Mouse (Mus musculus) kidney, adult 2 months (tissue): ENCODE measurements around the gene Atp5f1. TPM values are rescaled to one million over a fixed set of nuclear protein-coding genes. Genes with fewer than 3 reads are reported as not detected.
"Not testable (repeated sequence)": the region's sequence is repeated elsewhere in the genome, so short reads cannot be mapped to it uniquely, and the experiment has no call there.

Source experiments
- DNase-seq: peaks from one replicate; pipeline ENCODE4 v3.0.0; 2021
- H3K27ac ChIP-seq: fragments of 200-500 bp; 2 replicates; pipeline ENCODE4 v1.5.1; 2012; ENCODE audit warnings: low read depth, low read length, control low read depth, inconsistent platforms; ENCODE audit not compliant: insufficient read depth
- H3K27me3 ChIP-seq: fragments of 200-500 bp; replicated peaks from 2 replicates; pipeline ENCODE4 v1.6.1; 2012; ENCODE audit warnings: mild to moderate bottlenecking, moderate library complexity, low read length, inconsistent platforms; ENCODE audit not compliant: control insufficient read depth, insufficient read depth
- H3K36me3 ChIP-seq: fragments of 200-500 bp; 2 replicates; pipeline ENCODE4 v1.6.1; 2012; ENCODE audit warnings: mild to moderate bottlenecking, moderate library complexity, low read length, inconsistent platforms; ENCODE audit not compliant: control insufficient read depth, insufficient read depth
- H3K4me1 ChIP-seq: fragments of 200-500 bp; 2 replicates; pipeline ENCODE4 v1.6.1; 2011; ENCODE audit warnings: low read length; ENCODE audit not compliant: control insufficient read depth, insufficient read depth
- H3K4me3 ChIP-seq: fragments of 200-500 bp; 2 replicates; pipeline ENCODE4 v1.5.1; 2011; ENCODE audit warnings: mild to moderate bottlenecking, low read depth, low read length, control low read depth; ENCODE audit not compliant: insufficient read depth
- CTCF ChIP-seq: fragments of 200-500 bp; conservative IDR thresholded peaks from 2 replicates; pipeline ENCODE4 v1.5.1; 2011; ENCODE audit warnings: low read depth, mild to moderate bottlenecking, control low read depth, low read length, moderate library complexity, mixed read lengths; ENCODE audit not compliant: insufficient read depth, insufficient read length
- POLR2A ChIP-seq: fragments of 200-500 bp; IDR thresholded peaks from one replicate; pipeline ENCODE4 v1.6.1; 2011; ENCODE audit warnings: low read depth, low read length, control low read depth
- WGBS: fragments of 180-500 bp; shearing (Covaris S2); methylation state at CpG from one replicate; pipeline ENCODE4 v1.1.7; 2018; 5-methylcytosine and 5-hydroxymethylcytosine counted together
- polyA plus RNA-seq: library from polyadenylated mRNA; depleted of rRNA; stranded (reverse); fragments of >200 nt; gene quantifications from 2 replicates; pipeline ENCODE4 v1.2.3, GENCODE M21; 2012

Gene Atp5f1
- polyA plus RNA-seq, 1 experiment = 327 TPM

DNA sequence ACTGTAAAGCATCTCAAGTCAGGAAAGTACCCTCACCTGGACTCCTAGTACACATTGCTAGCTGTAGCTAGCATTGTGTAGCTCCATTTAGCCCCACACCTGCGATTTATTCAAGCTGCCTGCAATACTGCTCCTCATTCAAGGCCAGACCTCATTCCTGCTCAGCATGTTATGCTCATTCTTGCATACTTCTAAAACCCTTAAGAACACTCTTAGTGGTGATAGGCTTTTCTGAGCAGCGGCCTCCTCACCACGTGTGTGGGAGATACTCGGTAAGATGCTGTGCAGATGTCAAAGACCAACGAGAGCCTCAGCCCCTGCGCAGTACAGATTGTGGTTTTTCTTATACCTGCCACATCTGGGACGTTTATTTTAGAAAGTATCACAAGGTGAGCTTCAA, 30.1 kb downstream of the Atp5f1 start:
- no peak overlapping the region for H3K4me3 ChIP-seq
- no peaks in the 10 kb centered on the region for H3K27me3 ChIP-seq
- 79% methylated on average over 7 of the region's 7 CpGs for WGBS
- no peak overlapping the region for H3K27ac ChIP-seq
- no peaks in the 10 kb centered on the region for H3K36me3 ChIP-seq
- no peak for DNase-seq
- TF ChIP-seq POLR2A (no peak), CTCF (no peak)
- peaks cover 6% of the 10 kb centered on the region; the same call in 1 of the 2 replicates for H3K4me1 ChIP-seq

DNA sequence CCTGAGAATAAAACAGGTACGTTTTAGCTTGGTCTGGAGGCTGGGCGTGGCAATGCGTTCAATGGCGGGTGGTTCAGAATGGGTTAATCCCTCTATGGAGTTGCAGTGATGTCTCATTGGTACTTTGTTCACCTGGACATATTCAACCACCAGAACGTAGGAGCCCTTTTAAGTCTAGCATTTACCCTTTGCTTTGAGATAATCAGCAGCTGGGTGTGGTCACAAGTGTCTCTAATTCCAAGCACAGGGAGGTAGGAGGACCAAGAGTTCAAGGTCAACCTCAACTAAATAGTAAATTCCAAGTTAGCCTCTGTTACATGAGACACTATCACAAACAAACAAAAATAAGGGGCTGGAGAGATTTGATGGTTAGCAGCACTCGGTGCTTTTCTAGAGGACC, 31.1 kb downstream of the Atp5f1 start:
- Histone ChIP-seq H3K27me3 (no peaks in the 10 kb centered on the region), H3K4me3 (no peak overlapping the region), H3K36me3 (no peaks in the 10 kb centered on the region), H3K4me1 (peaks cover 3% of the 10 kb centered on the region; the same call in 1 of the 2 replicates), H3K27ac (no peak overlapping the region)
- no peak for DNase-seq
- 87% methylated on average over 6 of the region's 6 CpGs for WGBS
- TF ChIP-seq CTCF (no peak), POLR2A (no peak)

GRCm38 (mm10) chr3:105928195-105928569, 31.7 kb downstream of the Atp5f1 start:
- no peak overlapping the region for H3K4me3 ChIP-seq
- 76% methylated on average over 3 of the region's 3 CpGs for WGBS

DNA sequence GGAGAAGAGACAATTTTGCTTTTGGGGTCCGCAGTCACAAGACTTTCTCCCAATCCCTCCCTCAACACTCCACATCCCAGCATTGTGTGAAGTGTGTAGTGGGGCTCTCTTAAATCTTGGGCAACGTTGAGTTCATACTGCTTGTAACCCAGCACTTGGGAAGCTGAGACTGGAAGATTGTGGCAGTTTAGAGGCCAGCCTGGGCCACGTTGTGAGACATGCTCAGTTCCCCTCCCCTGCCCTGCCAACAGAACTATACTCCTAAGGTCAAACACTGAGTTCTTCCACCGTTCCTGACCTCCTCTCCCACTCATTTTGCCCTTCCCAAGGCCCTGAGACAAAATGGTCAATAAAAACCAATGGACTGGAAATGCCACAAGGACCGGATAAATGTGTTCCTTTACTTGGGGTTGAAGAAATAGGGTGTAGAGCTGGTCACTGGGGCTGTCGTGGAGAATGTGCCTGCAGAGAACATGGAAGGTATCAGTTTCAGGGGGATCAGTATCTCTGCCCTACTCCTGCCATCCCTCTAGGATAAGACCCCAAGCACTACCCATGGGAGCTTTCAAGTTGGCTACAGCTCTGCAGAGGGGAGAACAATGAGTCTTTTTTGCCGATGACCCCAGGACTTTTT, 32.2 kb downstream of the Atp5f1 start:
- no peak for TF ChIP-seq POLR2A
- H3K27ac ChIP-seq = no peak overlapping the region
- peak; percentile 38 for DNase-seq
- no peaks in the 10 kb centered on the region for H3K36me3 ChIP-seq
- 39% methylated on average over 7 of the region's 7 CpGs for WGBS
- peaks cover 3% of the 10 kb centered on the region; the same call in 1 of the 2 replicates for H3K4me1 ChIP-seq
- no peak overlapping the region for H3K4me3 ChIP-seq
- no peaks in the 10 kb centered on the region for H3K27me3 ChIP-seq

More at GRCm38 (mm10) chr3:105928195-105928569, 31.7 kb downstream of the Atp5f1 start:
- no peak overlapping the region for H3K27ac ChIP-seq
- H3K36me3 ChIP-seq = no peaks in the 10 kb centered on the region
- TF ChIP-seq CTCF = no peak
- no peak for TF ChIP-seq POLR2A
- H3K4me1 ChIP-seq = peaks cover 3% of the 10 kb centered on the region; the same call in 1 of the 2 replicates
- no peak for DNase-seq
- no peaks in the 10 kb centered on the region for H3K27me3 ChIP-seq

DNA sequence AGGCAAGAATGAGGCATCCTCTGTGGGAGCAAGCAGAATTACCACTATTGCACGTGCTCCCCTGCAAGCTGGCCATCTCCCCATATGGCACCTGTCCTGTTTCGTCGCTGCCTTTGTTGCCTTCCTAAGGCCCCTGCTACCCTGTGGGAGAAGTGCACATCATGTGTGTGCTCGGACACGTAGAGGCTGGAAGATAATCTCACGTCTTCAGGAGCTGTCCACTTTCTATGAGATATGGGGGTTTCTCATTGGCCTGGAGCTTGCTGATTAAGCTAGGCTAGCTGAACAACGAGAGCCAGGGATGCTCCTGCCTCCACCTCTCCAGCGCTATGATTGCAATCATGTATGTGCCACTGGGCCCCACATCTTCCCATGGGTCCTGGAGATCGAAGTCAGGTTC, 35.3 kb downstream of the Atp5f1 start:
- 90% methylated on average over 9 of the region's 9 CpGs for WGBS
- no peaks in the 10 kb centered on the region for H3K36me3 ChIP-seq
- DNase-seq = no peak
- TF ChIP-seq POLR2A = no peak
- no peak for TF ChIP-seq CTCF
- peaks cover 3% of the 10 kb centered on the region; the same call in 1 of the 2 replicates for H3K4me1 ChIP-seq
- no peak overlapping the region for H3K4me3 ChIP-seq
- no peaks in the 10 kb centered on the region for H3K27me3 ChIP-seq
- no peak overlapping the region for H3K27ac ChIP-seq

GRCm38 (mm10) chr3:105921959-105922358, 37.9 kb downstream of the Atp5f1 start:
- no peak overlapping the region for H3K4me3 ChIP-seq
- H3K27me3 ChIP-seq = no peaks in the 10 kb centered on the region
- no peak overlapping the region for H3K27ac ChIP-seq
- no peak for TF ChIP-seq CTCF
- no peak for TF ChIP-seq POLR2A
- DNase-seq = no peak
- WGBS = 78% methylated on average over 2 of the region's 2 CpGs
- H3K4me1 ChIP-seq = no peaks in the 10 kb centered on the region
- no peaks in the 10 kb centered on the region for H3K36me3 ChIP-seq

DNA sequence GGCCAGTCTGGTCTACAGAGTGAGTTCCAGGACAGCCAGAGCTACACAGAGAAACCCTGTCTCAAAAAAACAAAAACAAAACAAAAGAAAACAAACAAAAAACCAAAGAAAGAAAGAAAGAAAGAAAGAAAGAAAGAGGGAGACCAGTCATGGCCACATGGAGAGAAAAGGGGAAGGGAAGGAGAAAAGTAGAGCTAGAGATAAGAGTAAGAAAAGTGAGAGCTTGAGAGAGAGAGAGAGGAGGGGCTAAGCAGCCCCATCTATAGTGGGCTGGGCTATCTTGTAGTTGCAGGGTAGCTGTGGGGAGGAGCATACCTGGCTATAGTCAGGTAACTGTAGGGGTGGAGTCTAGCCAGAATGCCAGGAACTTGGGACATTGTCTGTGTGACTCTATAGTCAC, 39.2 kb downstream of the Atp5f1 start:
- H3K4me1 ChIP-seq, DNase-seq, H3K36me3 ChIP-seq, H3K4me3 ChIP-seq, H3K27ac ChIP-seq, H3K27me3 ChIP-seq: not testable (repeated sequence)

- Histone ChIP-seq H3K27ac (no peak overlapping the region), H3K36me3 (no peaks in the 10 kb centered on the region), H3K27me3 (no peaks in the 10 kb centered on the region), H3K4me1 (no peaks in the 10 kb centered on the region), H3K4me3 (no peak overlapping the region)
- TF ChIP-seq POLR2A = no peak
- TF ChIP-seq CTCF = no peak
- DNase-seq = no peak
- 74% methylated on average over 3 of the region's 3 CpGs for WGBS
Measured at GRCm38 (mm10) chr3:105918355-105918745, 41.5 kb downstream of the Atp5f1 start.
